Mouse (Mus musculus): ENCODE results near the gene B4galt5. TPM values are rescaled to one million over a fixed set of nuclear protein-coding genes. Genes with fewer than 3 reads are reported as not detected.

The B4galt5 gene
- polyA plus RNA-seq, 1 experiment: 30.5 TPM

- H3K27me3 ChIP-seq (ENCODE audit: control insufficient read depth, insufficient read depth, low read length, poor library complexity, severe bottlenecking): no peaks in the 10 kb centered on the region
- TF ChIP-seq CTCF (IDR thresholded peaks at IDR 0.05; ENCODE audit: low read depth, low read length) (no peak), EP300 (IDR thresholded peaks at IDR 0.05; ENCODE audit: insufficient read depth, low read depth, low read length) (no peak), POLR2A (IDR thresholded peaks at IDR 0.05; ENCODE audit: insufficient read depth, low read length) (no peak)
- H3K36me3 ChIP-seq (ENCODE audit: control insufficient read depth, insufficient read depth, low read length, poor library complexity, severe bottlenecking): no peaks in the 10 kb centered on the region
- H3K9ac ChIP-seq (ENCODE audit: low read depth, poor library complexity, severe bottlenecking): no peak overlapping the region
- no peak overlapping the region for H3K4me3 ChIP-seq (ENCODE audit: low read depth, low read length)
- H3K27ac ChIP-seq (ENCODE audit: insufficient read depth, low read length): no peak overlapping the region
- H3K4me1 ChIP-seq (ENCODE audit: control insufficient read depth, insufficient read depth, low read length): no peaks in the 10 kb centered on the region
- H3K9me3 ChIP-seq (replicated peaks; ENCODE audit: control insufficient read depth, insufficient read depth, low read length, poor library complexity, severe bottlenecking): no peaks in the 10 kb centered on the region
Observed at GRCm38 (mm10) chr2:167267531-167268410, 81.2 kb downstream of the B4galt5 start.

GRCm38 (mm10) chr2:167266231-167266630 is 82.8 kb downstream of the B4galt5 start:
- TF ChIP-seq EP300 (IDR thresholded peaks at IDR 0.05; ENCODE audit: insufficient read depth, low read depth, low read length): no peak
- TF ChIP-seq POLR2A (IDR thresholded peaks at IDR 0.05; ENCODE audit: insufficient read depth, low read length): no peak
- TF ChIP-seq CTCF (IDR thresholded peaks at IDR 0.05; ENCODE audit: low read depth, low read length): no peak
- H3K4me1 ChIP-seq (ENCODE audit: control insufficient read depth, insufficient read depth, low read length): no peaks in the 10 kb centered on the region
- no peaks in the 10 kb centered on the region for H3K9me3 ChIP-seq (replicated peaks; ENCODE audit: control insufficient read depth, insufficient read depth, low read length, poor library complexity, severe bottlenecking)
- H3K9ac ChIP-seq (ENCODE audit: low read depth, poor library complexity, severe bottlenecking): no peak overlapping the region
- H3K4me3 ChIP-seq (ENCODE audit: low read depth, low read length): no peak overlapping the region
- H3K27me3 ChIP-seq (ENCODE audit: control insufficient read depth, insufficient read depth, low read length, poor library complexity, severe bottlenecking): no peaks in the 10 kb centered on the region
- H3K27ac ChIP-seq (ENCODE audit: insufficient read depth, low read length): no peak overlapping the region
- H3K36me3 ChIP-seq (ENCODE audit: control insufficient read depth, insufficient read depth, low read length, poor library complexity, severe bottlenecking): no peaks in the 10 kb centered on the region

- no peak for TF ChIP-seq POLR2A (IDR thresholded peaks at IDR 0.05; ENCODE audit: insufficient read depth, low read length)
- TF ChIP-seq EP300 (IDR thresholded peaks at IDR 0.05; ENCODE audit: insufficient read depth, low read depth, low read length): no peak
- no peak for TF ChIP-seq CTCF (IDR thresholded peaks at IDR 0.05; ENCODE audit: low read depth, low read length)
- H3K4me3 ChIP-seq (ENCODE audit: low read depth, low read length): no peak overlapping the region
Observed at GRCm38 (mm10) chr2:167265806-167266205, 83.2 kb downstream of the B4galt5 start.

GRCm38 (mm10) chr2:167265021-167265420 is 84.0 kb downstream of the B4galt5 start:
- TF ChIP-seq EP300 (IDR thresholded peaks at IDR 0.05; ENCODE audit: insufficient read depth, low read depth, low read length) (no peak), POLR2A (IDR thresholded peaks at IDR 0.05; ENCODE audit: insufficient read depth, low read length) (no peak), CTCF (IDR thresholded peaks at IDR 0.05; ENCODE audit: low read depth, low read length) (no peak)
- no peak overlapping the region for H3K4me3 ChIP-seq (ENCODE audit: low read depth, low read length)
- H3K27ac ChIP-seq (ENCODE audit: insufficient read depth, low read length): no peak overlapping the region

More at GRCm38 (mm10) chr2:167265806-167266205, 83.2 kb downstream of the B4galt5 start:
- Histone ChIP-seq H3K36me3 (ENCODE audit: control insufficient read depth, insufficient read depth, low read length, poor library complexity, severe bottlenecking) (no peaks in the 10 kb centered on the region), H3K9me3 (replicated peaks; ENCODE audit: control insufficient read depth, insufficient read depth, low read length, poor library complexity, severe bottlenecking) (no peaks in the 10 kb centered on the region), H3K9ac (ENCODE audit: low read depth, poor library complexity, severe bottlenecking) (no peak overlapping the region), H3K27ac (ENCODE audit: insufficient read depth, low read length) (no peak overlapping the region), H3K27me3 (ENCODE audit: control insufficient read depth, insufficient read depth, low read length, poor library complexity, severe bottlenecking) (no peaks in the 10 kb centered on the region), H3K4me1 (ENCODE audit: control insufficient read depth, insufficient read depth, low read length) (no peaks in the 10 kb centered on the region)

GRCm38 (mm10) chr2:167263931-167264330 is 85.1 kb downstream of the B4galt5 start:
- Histone ChIP-seq H3K4me1 (ENCODE audit: control insufficient read depth, insufficient read depth, low read length) (no peaks in the 10 kb centered on the region), H3K27ac (ENCODE audit: insufficient read depth, low read length) (no peak overlapping the region), H3K9ac (ENCODE audit: low read depth, poor library complexity, severe bottlenecking) (0 out of 2 replicates have a peak overlapping the region, but pooled peaks have one; percentile 12), H3K27me3 (ENCODE audit: control insufficient read depth, insufficient read depth, low read length, poor library complexity, severe bottlenecking) (no peaks in the 10 kb centered on the region), H3K4me3 (ENCODE audit: low read depth, low read length) (peak overlapping the region; percentile 82), H3K9me3 (replicated peaks; ENCODE audit: control insufficient read depth, insufficient read depth, low read length, poor library complexity, severe bottlenecking) (no peaks in the 10 kb centered on the region), H3K36me3 (ENCODE audit: control insufficient read depth, insufficient read depth, low read length, poor library complexity, severe bottlenecking) (no peaks in the 10 kb centered on the region)
- no peak for TF ChIP-seq CTCF (IDR thresholded peaks at IDR 0.05; ENCODE audit: low read depth, low read length)
- no peak for TF ChIP-seq EP300 (IDR thresholded peaks at IDR 0.05; ENCODE audit: insufficient read depth, low read depth, low read length)
- TF ChIP-seq POLR2A (IDR thresholded peaks at IDR 0.05; ENCODE audit: insufficient read depth, low read length): no peak

More at GRCm38 (mm10) chr2:167265021-167265420, 84.0 kb downstream of the B4galt5 start:
- Histone ChIP-seq H3K4me1 (ENCODE audit: control insufficient read depth, insufficient read depth, low read length) (no peaks in the 10 kb centered on the region), H3K27me3 (ENCODE audit: control insufficient read depth, insufficient read depth, low read length, poor library complexity, severe bottlenecking) (no peaks in the 10 kb centered on the region), H3K9ac (ENCODE audit: low read depth, poor library complexity, severe bottlenecking) (no peak overlapping the region), H3K9me3 (replicated peaks; ENCODE audit: control insufficient read depth, insufficient read depth, low read length, poor library complexity, severe bottlenecking) (no peaks in the 10 kb centered on the region), H3K36me3 (ENCODE audit: control insufficient read depth, insufficient read depth, low read length, poor library complexity, severe bottlenecking) (no peaks in the 10 kb centered on the region)

Data from ES-Bruce4 (cell line).